Mouse (Mus musculus) heart, adult 11 months (tissue): ENCODE data around the gene Nrg4.

Source experiments
- DNase-seq: peaks from one replicate; pipeline ENCODE4 v3.0.0; 2022

The Nrg4 gene

DNA sequence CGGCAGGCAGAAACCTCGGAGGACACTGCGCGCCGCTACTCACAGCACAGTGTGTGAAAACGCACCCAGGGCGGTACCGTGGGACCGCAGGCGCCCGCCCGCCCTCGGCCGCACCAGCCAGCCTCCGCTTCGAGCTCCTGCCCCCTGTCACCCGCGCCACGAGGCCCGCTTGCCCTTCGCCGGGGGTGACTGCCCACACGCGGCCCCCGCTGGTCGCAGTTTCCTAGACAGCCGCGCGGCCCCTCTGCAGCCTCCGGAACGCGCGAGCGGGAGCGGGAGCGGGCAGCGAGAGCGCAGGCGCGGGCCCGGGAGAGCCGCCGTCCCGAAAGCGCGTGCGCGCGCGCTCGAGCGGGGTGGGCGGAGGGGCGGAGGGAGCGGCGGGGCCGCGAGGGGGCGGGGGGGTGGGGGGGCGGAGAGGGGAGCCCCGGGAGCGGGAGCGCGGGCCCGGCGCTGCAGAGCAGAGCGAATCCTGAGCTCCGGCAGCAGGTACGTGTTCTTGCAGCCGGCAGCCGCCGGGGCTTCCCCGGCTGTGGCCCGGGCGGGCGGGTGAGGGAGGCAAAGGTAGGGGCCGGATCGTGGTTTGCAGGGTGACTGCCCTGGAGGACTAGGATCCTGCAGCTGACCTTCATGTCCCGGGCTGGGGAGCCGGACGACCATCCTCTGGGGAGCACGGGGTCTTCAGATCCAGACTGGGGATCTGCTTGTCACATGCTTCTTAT is at the start of gene Nrg4, which contains the start of gene Tmem266:
Gene Nrg4, minus strand, starts transcription at position 330 of the 719 bp plus-strand sequence.
Gene Tmem266, plus strand, starts transcription at position 399 of the 719 bp plus-strand sequence.
- DNase-seq = peak; percentile 98

DNA sequence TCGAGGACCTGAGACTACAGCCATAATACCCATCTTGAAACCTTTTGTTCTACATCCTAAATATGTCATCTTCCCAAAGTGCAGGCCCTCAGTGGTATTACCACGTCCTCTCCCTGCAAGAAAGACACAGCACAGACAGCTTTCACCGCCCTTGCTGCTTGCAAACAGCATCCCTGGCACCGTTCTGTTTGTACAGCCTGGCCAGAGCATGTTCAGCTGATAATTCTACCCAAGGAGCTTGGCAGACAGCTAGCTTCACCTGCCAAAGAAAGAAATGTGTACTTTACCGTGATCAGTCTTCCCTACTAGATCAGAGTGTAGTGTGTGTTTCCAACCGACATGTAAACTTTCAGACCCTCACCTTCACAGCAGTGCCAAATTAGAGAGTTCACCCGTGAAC is 45.3 kb upstream of the Nrg4 start:
- DNase-seq = no peak

DNA sequence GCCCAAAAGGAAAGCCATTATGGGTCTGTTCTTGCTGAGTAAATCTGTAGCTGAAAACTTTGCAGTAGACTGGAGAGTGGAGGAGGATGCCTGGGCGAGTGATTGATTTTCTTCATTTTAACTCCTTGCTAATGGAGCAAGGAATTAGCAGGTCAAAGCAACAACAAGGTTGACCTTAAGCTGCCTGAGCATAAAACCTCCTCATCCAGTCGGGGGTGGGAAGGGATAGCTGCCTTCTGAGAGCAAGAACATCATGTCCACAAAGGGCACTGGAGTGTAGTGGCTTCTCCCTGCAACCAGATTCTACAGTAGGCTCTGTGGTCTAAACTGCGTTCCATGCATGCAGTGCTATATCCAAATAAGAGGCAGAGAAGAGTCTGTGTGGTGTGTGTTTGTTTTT is 41.4 kb upstream of the Nrg4 start:
- no peak for DNase-seq

DNA sequence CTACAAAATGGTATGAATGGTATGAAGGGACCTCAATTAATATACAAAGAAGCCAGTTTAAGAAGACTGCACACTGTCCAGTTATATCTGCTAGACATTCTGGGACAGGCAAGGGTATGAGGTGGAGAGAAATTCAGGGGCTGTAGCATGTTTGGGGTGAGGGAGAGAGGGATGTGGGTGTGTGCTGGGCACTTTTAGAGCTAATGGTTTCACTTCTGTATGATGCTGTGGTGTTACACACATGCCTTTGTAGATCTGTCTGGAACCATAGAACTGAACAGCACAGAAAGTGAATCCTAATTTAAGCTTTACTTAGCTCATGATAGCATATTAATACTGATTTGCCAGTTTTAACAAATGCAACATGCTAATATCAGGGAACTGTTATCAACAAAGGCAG is 37.1 kb upstream of the Nrg4 start:
- DNase-seq = no peak

DNA sequence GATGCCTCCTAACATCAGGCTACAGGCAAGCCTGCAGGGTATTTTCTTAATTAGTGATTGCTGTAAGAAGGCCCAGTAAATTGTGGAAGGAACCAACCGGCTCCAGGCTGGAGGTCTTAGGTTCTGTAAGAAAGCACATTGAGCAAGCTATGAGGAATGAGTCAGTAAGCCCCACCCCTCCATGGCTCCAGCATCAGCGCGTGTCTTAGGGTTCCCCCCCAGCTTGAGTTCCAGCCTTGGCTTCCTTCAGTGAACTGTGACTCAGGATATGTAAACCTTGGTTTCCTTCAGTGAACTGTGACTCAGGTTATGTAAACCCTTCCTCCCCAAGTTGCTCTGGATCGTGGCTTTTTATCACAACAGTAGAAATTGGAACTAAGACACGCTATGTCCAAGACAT is 35.3 kb upstream of the Nrg4 start:
- peak; percentile 75 for DNase-seq

DNA sequence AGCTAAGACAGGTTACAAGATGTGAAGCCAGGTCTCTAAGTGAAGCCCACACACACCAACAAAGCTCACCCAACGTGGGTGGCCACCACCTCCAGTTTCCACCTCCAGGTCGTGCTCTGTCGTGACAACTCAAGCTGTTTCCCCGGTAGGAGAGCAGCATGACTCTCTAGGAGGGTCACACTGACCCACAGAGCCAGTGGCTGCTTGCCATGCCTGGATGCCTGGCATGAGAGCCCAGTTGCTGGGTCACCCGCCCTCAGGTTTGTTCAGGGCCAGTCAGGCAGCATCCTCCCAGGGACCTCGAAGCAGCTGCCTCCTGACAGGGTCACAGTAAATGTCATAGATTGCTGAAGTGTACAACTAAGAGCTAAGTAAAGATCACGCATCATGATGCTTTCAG is 34.2 kb upstream of the Nrg4 start:
- peak; percentile 90 for DNase-seq

DNA sequence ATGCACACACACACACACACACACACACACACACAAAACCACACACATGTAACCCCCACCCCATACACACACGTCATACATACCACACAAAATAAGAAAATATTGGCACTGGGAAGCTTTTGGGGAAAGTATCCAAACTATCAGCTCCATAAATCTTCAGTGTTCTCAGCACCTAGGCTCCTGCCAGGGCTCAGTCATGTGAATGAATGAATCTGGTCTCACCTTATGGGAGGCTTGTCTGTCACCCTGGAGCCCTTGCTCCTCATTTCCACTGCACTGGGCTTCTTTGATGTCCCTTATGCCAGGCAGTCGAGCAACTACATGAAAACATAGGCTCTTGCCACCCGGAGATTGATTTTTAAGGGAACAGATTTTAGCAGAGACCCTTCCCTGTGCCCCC is 33.7 kb upstream of the Nrg4 start:
- peak; percentile 52 for DNase-seq

DNA sequence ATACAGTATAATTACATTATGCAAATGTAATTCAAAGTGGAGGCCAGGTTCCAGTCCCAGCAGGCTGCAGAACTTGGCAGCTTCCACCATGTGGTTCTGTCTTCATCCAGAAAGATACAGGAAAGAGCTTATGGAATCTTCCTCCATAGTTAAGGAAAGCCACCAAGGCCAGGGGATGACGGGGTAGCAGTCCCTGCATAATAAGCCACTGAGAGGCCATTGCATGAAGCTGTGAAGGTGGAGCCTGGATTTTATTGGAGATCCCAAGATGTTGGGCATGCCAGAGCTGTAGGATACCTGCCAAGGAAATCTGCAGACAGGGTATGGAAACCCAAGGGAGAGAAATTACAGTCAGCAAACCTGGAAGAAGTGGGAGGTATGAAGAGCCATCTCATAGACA is 30.5 kb upstream of the Nrg4 start:
- peak; percentile 68 for DNase-seq

DNA sequence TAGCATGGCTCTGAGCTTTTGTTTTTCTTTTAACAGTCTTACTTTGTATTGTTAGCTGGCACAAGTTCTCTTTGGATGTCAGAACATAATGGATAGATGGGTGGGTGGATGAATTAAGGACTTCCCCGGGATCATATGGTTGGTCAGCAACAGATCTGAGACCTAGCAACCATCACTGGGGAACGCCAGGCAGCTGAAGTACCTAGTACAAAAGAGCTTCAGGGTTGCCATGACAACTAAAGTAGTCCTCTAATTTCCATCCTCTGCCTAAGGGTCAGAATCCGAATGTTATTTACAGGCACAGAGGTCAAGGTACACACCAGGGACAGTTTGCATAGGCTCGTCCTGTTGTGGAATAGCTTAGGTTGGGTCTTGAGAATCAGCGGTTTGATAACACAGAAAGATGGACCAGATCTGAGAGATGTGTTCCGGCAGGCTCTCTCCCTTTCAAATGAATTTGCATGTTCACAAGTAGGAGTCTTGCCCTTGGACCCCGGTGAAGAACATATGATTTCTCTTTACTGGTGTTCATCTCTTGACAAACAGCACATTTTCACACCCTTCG is 28.7 kb upstream of the Nrg4 start:
- DNase-seq = peak; percentile 41

DNA sequence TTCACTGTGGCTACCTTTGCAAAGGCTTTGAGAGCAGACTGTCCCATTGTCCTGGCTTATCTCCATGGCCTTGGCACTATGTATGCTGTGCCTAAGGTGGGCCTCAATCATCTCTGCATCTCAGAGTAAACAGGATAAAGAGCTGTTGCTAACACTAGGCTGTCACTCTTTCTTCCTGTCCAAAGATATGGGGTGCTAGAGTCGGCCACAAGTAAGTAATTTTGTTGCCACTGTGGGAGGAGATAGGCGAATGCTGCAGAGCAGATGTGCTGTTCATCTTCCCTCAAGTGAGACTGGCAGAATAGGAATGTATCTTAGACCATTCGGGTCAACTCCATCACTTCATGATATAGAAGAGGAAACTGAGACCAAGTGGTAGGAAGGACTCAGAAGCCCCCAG is 28.0 kb upstream of the Nrg4 start:
- DNase-seq = peak; percentile 64

DNA sequence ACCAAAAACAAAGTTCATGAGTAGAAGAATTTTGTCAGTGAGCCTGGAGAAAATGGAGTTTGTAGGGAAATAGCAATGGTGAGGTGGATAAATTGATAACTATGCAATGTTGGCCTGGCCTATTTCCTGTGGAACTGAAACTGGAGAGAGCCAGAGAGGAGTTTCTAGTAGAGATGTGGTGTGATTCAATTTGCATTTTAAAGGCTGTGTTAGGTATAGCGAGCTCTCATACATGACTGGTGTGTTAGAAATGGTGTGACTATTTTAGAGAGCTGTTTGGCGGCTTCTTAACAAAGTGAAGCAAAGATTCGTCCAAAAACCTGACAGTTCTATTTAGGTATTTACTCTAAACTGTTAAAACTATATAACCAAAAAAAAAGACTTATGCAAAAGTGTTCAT is 22.0 kb upstream of the Nrg4 start:
- peak; percentile 25 for DNase-seq

DNA sequence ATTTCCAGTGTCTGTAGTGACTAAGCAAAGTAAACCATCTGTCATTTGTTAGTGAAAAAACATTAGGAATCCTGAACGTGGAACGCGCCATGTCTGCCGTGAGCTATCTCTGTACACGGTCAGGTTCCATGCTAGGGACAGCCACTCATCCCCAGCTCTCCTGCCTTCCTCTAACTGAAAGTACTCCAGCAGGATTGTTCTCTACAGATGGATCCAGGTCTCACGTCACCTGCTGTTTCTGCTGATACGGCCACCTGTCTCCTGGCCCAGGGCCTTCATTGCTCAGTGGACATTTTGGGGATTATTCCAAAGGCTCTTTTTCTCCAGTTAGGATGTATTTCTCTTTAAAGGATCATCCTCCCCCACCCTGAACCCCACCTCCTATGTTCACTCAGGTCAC is 18.7 kb upstream of the Nrg4 start:
- no peak for DNase-seq

DNA sequence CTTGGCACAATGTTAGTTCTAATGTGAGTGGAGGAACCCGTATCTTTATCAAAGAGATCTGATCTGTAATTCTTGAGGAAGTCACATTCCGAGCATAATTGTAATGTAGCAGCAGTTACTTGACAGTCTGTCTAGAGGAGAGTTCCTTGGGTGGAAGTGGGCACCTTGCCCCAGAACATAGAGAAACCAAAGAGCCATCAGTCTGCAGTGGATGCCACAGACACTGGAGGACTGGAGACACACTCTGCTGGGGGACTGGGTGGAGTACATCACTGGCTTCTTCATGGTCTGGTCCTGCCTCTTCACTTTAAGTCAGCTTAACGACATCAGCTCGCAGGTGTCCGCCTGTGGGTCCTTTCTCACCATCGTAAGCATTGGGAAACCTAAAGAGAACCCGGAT is 17.5 kb upstream of the Nrg4 start:
- no peak for DNase-seq

DNA sequence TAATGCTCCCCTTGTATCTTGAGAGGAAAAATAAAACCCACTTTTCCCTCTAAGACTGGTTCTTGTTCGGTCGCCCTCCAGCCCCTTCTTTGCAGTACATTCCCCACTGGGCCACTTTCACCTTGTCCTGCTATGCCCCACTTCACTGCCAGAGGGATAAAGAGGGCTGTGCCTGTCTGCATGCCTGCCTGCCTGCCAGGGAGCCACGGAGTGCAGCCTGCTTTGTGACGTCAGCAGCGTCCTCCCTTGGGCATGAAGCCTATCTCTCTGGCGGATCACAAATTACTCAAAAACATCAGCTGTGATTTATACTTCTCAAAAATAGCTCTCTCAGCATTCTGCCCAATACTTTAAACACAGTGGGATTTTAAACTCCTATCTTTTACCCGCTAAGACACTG is 6.3 kb upstream of the Nrg4 start:
- peak; percentile 92 for DNase-seq

DNA sequence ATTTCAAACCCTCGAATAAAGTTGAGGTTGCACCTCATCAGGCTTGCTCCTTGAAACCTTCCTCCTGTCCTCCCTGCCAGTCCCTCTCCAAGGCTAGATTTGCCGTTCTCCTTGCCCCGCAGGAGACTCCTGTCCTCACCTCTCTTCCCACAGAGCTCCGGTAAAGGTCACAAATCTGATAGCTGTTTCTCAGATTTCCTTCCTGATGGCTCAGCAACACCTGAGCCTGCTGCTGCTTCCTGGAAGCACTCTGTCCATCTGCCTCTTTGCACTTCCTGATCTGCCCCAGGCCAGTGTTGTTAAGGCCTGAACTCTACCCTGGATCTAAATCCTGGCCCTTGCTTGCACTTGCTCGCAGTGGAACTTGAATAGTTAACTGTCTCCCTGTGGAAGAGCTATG is 5.8 kb upstream of the Nrg4 start:
- no peak for DNase-seq

DNA sequence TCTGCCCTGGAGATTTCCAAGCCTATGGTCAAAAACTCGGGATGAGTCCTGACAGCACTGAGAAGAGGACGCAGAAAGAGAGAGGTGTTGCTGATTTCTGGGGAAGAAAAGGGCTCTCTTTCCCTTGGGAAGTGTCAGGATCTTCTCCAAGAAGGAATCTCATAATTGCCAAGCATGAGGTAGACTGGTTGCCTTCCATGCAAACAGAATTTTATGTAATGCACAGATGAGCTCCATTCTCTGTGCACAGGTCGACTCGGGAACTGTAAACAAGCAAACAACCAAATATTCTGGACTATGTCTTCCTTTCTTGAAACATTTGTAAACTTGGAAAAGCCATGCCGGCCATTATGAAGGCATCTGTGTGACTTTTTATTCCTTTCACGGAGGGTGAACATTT is 2.8 kb upstream of the Nrg4 start:
- DNase-seq = no peak

DNA sequence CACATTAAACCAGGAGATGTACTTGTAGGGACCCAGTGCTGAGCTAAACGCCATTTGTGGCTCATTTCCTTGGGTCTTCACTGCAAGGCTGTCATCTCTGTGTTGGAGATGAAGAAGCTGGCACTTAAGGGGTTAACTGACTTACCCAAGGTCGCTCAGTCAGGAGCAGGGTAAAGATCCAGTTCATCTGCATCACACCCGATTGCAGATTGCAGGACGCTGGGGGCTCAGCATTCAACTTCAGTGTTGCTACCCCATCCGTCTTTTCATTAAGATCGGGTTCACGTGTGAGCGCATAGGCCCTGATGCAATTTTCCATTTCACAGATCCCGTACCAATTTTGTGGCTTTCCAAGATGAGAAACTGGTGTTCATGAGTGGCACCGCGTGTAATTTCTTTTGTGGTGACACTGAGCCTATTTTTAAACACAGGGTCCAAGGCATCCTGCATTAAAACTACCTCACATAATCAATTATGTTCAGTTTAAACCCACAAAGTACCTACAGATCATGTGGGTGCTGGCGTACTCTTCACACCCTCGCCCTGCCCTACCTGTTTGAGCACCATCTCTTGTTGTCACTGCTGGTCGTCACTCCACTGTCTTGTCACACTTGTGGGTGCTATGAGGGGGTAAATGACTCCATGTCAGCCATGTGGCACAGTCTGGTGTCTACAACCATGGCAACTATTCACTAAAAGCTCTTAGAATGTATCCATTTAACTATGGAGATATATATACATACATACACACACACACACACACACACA is 1.7 kb upstream of the Nrg4 start:
- DNase-seq = no peak

DNA sequence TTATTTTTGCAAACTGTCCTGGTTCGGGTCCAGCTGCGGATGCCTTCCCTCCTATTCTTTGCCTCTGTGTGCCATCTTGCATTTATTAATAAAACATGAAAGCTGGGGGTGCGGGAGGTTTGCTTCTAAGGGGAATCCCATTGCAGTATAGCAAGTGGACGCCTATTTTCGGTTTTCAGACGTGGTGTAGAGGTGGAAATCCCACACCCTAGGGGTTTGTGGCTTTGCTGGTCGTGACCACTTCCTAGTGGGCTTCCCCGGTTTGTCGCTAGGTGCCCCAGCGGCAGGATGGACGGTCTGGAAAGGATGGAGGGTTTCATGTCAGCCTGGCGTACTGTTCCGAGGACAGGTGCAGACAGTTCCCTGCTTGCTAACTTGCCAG is 581 bp upstream of the Nrg4 start:
- peak; percentile 89 for DNase-seq

DNA sequence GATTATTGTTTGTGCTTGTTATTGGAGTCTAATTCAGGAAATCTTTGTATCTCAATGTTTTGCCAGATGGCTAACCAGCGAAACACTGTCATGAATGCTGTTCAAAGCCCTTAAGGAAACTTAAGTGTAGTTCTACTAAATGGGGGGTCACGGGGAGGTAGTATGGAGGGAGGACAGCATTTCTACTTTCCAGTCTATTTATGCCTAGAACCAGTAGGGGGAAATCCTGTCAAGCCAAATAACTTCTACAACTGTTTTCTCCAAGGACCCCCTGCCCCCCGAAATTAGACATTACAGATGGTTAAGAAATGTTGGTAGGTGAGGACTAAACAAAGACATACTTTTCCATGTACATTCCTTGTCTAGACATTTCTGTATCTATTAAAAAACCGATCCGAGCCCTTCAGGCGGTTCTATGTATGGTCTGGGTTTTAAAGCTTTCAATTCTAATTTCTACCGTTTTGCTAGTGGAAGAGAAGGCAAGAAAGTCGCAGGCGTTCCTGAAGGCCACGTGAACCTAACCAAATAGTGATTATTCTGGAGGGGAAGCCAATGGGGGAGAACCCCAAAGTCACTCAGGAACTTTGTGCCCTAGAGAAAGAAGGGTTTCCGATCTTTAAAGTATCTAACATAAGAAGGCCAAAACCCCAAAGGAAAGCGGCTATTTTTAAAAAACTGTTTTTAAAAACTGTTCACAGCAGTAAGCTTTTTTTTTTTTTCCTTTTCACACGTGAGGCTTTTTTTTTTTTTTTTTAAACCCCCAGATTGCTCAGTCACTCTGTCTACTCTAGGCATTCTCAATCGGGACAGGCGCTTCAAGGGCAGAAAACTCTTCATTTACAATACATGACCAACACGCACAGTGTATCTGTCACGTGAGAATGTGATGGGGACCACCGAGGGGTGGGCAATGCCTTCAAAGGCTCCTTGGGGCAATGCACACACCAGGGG is 805 bp downstream of the Nrg4 start:
- DNase-seq = no peak

DNA sequence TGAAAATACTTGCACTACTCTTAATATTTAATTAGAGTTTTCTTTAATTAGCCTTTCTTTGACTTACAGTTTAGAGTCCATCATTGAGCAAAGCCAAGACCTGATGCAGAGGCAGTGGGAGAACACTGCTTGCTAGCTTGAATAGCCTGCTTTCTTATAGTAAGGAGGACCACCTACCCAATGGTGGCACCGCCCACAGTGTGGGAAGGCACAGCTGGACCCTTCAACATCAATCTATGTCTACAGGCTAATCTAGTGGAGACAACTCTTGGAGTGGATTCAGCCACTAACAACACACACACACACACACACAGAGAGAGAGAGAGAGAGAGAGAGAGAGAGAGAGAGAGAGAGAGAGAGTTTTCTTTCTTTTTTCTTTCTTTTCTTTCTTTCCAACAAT is 1.6 kb downstream of the Nrg4 start:
- DNase-seq = no peak

DNA sequence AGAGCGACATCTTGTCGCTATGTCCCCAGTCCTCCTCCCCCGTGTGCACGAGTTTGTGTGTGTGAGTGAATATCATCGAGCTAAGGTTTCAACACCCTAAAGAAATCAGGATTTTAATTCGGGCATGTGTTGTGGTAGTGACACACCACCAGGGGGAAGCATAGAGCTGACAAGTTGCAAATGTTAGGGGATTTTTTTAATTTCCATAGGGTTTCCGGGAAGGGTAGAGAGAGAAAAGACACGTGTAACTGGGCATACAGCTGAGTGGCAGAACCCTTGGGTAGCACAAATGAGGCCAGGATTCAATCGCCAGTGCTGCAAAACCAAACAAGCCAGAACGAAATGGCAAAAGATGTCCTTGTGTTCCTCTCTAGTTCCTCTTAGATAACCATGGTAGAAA is 2.1 kb downstream of the Nrg4 start:
- no peak for DNase-seq

DNA sequence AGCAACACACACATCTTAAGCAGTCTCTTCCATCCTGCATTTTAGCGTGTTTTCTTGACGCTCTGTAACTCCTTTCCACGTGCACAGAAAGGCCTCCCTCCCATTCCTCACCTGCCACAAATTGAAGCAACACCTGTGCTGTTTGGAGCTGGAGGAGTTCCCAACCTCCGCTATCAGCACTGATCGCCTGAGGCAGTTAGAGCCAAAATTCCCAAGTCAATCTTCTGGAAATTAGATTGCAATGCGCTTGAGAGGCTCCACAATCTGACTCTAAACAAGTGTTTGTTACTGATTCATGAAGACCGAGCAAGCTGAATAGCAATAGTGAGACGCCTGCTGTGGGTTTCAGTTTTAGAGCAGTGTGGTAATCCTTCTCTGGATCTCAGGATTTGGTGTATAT is 2.6 kb downstream of the Nrg4 start:
- no peak for DNase-seq

DNA sequence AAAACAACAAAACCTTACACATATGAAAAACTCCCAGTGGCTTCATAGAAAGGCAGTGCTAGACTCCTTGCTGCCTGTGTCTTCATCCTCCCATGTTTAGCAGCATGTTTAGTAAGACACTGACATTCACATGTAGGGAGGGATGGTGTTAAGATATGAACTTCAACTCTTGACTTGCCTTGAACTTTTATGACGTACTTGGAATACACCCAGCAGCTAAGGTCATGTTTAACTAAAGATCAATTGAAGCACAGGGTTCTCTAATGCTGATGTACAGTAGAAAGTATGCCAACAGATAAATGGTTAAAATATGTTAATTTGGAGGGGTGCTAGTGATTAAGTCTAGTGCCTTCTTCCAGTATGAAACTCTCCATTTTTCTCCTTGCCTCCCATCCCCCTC is 4.0 kb downstream of the Nrg4 start:
- no peak for DNase-seq
